Mouse (Mus musculus) kidney, postnatal 14 days (tissue): ENCODE measurements around the gene Igf1r.

ENCODE experiments used
- DNase-seq: peaks from one replicate; pipeline ENCODE4 v3.0.0; 2022; ENCODE audit warnings: mixed read lengths

Gene Igf1r

GRCm38 (mm10) chr7:68087496-68087895 lies 134.9 kb downstream of the Igf1r start:
- no peak for DNase-seq

GRCm38 (mm10) chr7:68088825-68089224 lies 136.2 kb downstream of the Igf1r start:
- no peak for DNase-seq

GRCm38 (mm10) chr7:68089725-68090124 lies 137.1 kb downstream of the Igf1r start:
- DNase-seq, result no peak

GRCm38 (mm10) chr7:68090576-68090975 lies 137.9 kb downstream of the Igf1r start:
- DNase-seq, result no peak

GRCm38 (mm10) chr7:68092304-68092978 lies 139.8 kb downstream of the Igf1r start:
- no peak for DNase-seq

GRCm38 (mm10) chr7:68093817-68094216 lies 141.2 kb downstream of the Igf1r start:
- no peak for DNase-seq

GRCm38 (mm10) chr7:68095574-68095973 lies 142.9 kb downstream of the Igf1r start:
- no peak for DNase-seq

GRCm38 (mm10) chr7:68096411-68096810 lies 143.8 kb downstream of the Igf1r start:
- no peak for DNase-seq

GRCm38 (mm10) chr7:68097081-68097836 lies 144.6 kb downstream of the Igf1r start:
- DNase-seq, result peak; percentile 84

- DNase-seq, result no peak
Measured at GRCm38 (mm10) chr7:68098098-68098497, 145.5 kb downstream of the Igf1r start.

GRCm38 (mm10) chr7:68100388-68100787 lies 147.8 kb downstream of the Igf1r start:
- no peak for DNase-seq

GRCm38 (mm10) chr7:68102456-68103177 lies 150.0 kb downstream of the Igf1r start:
- DNase-seq, result peak; percentile 63

- no peak for DNase-seq
Measured at GRCm38 (mm10) chr7:68103178-68103530, 150.5 kb downstream of the Igf1r start.

GRCm38 (mm10) chr7:68111532-68111931 lies 158.9 kb downstream of the Igf1r start:
- no peak for DNase-seq

- no peak for DNase-seq
Measured at GRCm38 (mm10) chr7:68112582-68112981, 160.0 kb downstream of the Igf1r start.

GRCm38 (mm10) chr7:68114364-68114763 lies 161.7 kb downstream of the Igf1r start:
- no peak for DNase-seq

GRCm38 (mm10) chr7:68114983-68115715 lies 162.5 kb downstream of the Igf1r start:
- peak; percentile 48 for DNase-seq

- no peak for DNase-seq
Measured at GRCm38 (mm10) chr7:68117567-68117966, 164.9 kb downstream of the Igf1r start.

- no peak for DNase-seq
Measured at GRCm38 (mm10) chr7:68117981-68118380, 165.4 kb downstream of the Igf1r start.

- DNase-seq, result no peak
Measured at GRCm38 (mm10) chr7:68119605-68120004, 167.0 kb downstream of the Igf1r start.

- DNase-seq, result no peak
Measured at GRCm38 (mm10) chr7:68122418-68122817, 169.8 kb downstream of the Igf1r start.

- no peak for DNase-seq
Measured at GRCm38 (mm10) chr7:68125347-68125746, 172.7 kb downstream of the Igf1r start.

GRCm38 (mm10) chr7:68127799-68128261 lies 175.2 kb downstream of the Igf1r start:
- DNase-seq, result peak; percentile 62
